26 mouse cellular contexts compared by ENCODE assay signal in genomic region chr11:95445371-95445770, GRCm38 (mm10). TPM values are rescaled to one million over a fixed set of nuclear protein-coding genes. Genes with fewer than 3 reads are reported as not detected.
DNase-seq lines count a peak whose midpoint lies in the region; ATAC-seq and TF ChIP-seq lines count a peak whose summit lies in the region.
"Had no signal": no experiment of that assay in that cellular context is flagged by ENCODE, and none has a peak within 500 bp of the region (broad histone marks: within the 10 kb centered on the region; RNA-seq: fewer than 3 reads in every experiment).

No protein-coding gene starts in this region.

- 19% methylated on average over 2 of the region's 2 CpGs for WGBS in forebrain, embryonic 10.5 days
- 6% methylated on average over 2 of the region's 2 CpGs for WGBS in forebrain, embryonic 16.5 days
- 12% methylated on average over 2 of the region's 2 CpGs for WGBS in hindbrain, postnatal 0 days
- WGBS in hindbrain, embryonic 12.5 days: 17% methylated on average over 2 of the region's 2 CpGs
- WGBS in midbrain, embryonic 12.5 days: 12% methylated on average over 2 of the region's 2 CpGs
- WGBS in midbrain, embryonic 16.5 days: 0% methylated on average over 2 of the region's 2 CpGs

- no peaks in the 10 kb centered on the region for H3K9me3 ChIP-seq in forebrain, embryonic 10.5 days
- H3K9me3 ChIP-seq in forebrain, embryonic 16.5 days (ENCODE audit: control insufficient read depth, low read length): no peaks in the 10 kb centered on the region
- no peaks in the 10 kb centered on the region for H3K9me3 ChIP-seq in hindbrain, postnatal 0 days (ENCODE audit: low read length)
- H3K9me3 ChIP-seq in hindbrain, embryonic 12.5 days (replicated peaks): no peaks in the 10 kb centered on the region
- H3K9me3 ChIP-seq in midbrain, embryonic 12.5 days: no peaks in the 10 kb centered on the region
- no peaks in the 10 kb centered on the region for H3K9me3 ChIP-seq in midbrain, embryonic 16.5 days (replicated peaks; ENCODE audit: control insufficient read depth, low read length, poor library complexity, severe bottlenecking)
- H3K9me3 ChIP-seq: embryonic facial prominence, embryonic 10.5 days; embryonic facial prominence, embryonic 13.5 days; forebrain, embryonic 13.5 days; heart, embryonic 12.5 days; heart, embryonic 15.5 days; intestine, embryonic 15.5 days had no signal

- H3K4me2 ChIP-seq in forebrain, embryonic 16.5 days (ENCODE audit: low read length): no peak overlapping the region
- H3K4me2 ChIP-seq in hindbrain, postnatal 0 days (ENCODE audit: low read depth, low read length): no peak overlapping the region
- no peak overlapping the region for H3K4me2 ChIP-seq in hindbrain, embryonic 12.5 days (replicated peaks)
- no peak overlapping the region for H3K4me2 ChIP-seq in midbrain, embryonic 12.5 days (replicated peaks)
- H3K4me2 ChIP-seq in midbrain, embryonic 16.5 days (ENCODE audit: low read length): no peak overlapping the region
- H3K4me2 ChIP-seq: embryonic facial prominence, embryonic 13.5 days; forebrain, embryonic 13.5 days; heart, embryonic 12.5 days; heart, embryonic 15.5 days; intestine, embryonic 15.5 days had no signal

- peaks cover 28% of the 10 kb centered on the region for H3K4me1 ChIP-seq in forebrain, embryonic 10.5 days
- no peaks in the 10 kb centered on the region for H3K4me1 ChIP-seq in forebrain, embryonic 16.5 days (replicated peaks; ENCODE audit: control insufficient read depth, insufficient read depth, low read length)
- H3K4me1 ChIP-seq in hindbrain, postnatal 0 days (ENCODE audit: insufficient read depth, low read length): peaks cover 6% of the 10 kb centered on the region
- peaks cover 16% of the 10 kb centered on the region for H3K4me1 ChIP-seq in hindbrain, embryonic 12.5 days
- H3K4me1 ChIP-seq in midbrain, embryonic 12.5 days: peaks cover 6% of the 10 kb centered on the region
- peaks cover 9% of the 10 kb centered on the region for H3K4me1 ChIP-seq in midbrain, embryonic 16.5 days (ENCODE audit: control insufficient read depth, insufficient read depth, low read length)
- H3K4me1 ChIP-seq: intestine, embryonic 15.5 days had no signal

- H3K36me3 ChIP-seq in forebrain, embryonic 10.5 days (replicated peaks): peaks cover 13% of the 10 kb centered on the region
- no peaks in the 10 kb centered on the region for H3K36me3 ChIP-seq in forebrain, embryonic 16.5 days (ENCODE audit: control insufficient read depth, insufficient read depth)
- H3K36me3 ChIP-seq in hindbrain, postnatal 0 days (ENCODE audit: insufficient read depth, low read length): no peaks in the 10 kb centered on the region
- 0 out of 2 replicates have a peak, but pooled peaks cover 2% of the 10 kb centered on the region for H3K36me3 ChIP-seq in hindbrain, embryonic 12.5 days
- no peaks in the 10 kb centered on the region for H3K36me3 ChIP-seq in midbrain, embryonic 12.5 days
- no peaks in the 10 kb centered on the region for H3K36me3 ChIP-seq in midbrain, embryonic 16.5 days (ENCODE audit: control insufficient read depth, insufficient read depth, low read length)
- H3K36me3 ChIP-seq: heart, embryonic 15.5 days; intestine, embryonic 15.5 days had no signal

- DNase-seq in forebrain, embryonic 10.5 days (ENCODE audit: extremely low spot score, low spot score): no peak
- no peak for DNase-seq in hindbrain, postnatal 0 days (ENCODE audit: low spot score)
- DNase-seq: adrenal gland, adult 8-10 months; adrenal gland, postnatal 25 days; cerebellum, adult 11-12 months; cerebellum, adult 8-10 months; cerebellum, postnatal 10 days; cerebellum, postnatal 36 days; embryo, embryonic 11 days; forebrain, postnatal 0 days; gastrocnemius, postnatal 25 days; heart, adult 18-20 months; heart, postnatal 10 days; heart, postnatal 36 days had no signal

- H3K4me3 ChIP-seq in forebrain, embryonic 10.5 days: no peak overlapping the region
- H3K4me3 ChIP-seq in forebrain, embryonic 16.5 days (replicated peaks; ENCODE audit: low read length): no peak overlapping the region
- no peak overlapping the region for H3K4me3 ChIP-seq in hindbrain, postnatal 0 days (ENCODE audit: low read length)
- H3K4me3 ChIP-seq in hindbrain, embryonic 12.5 days: no peak overlapping the region
- no peak overlapping the region for H3K4me3 ChIP-seq in midbrain, embryonic 12.5 days
- H3K4me3 ChIP-seq in midbrain, embryonic 16.5 days (ENCODE audit: low read depth, low read length): no peak overlapping the region
- H3K4me3 ChIP-seq: embryonic facial prominence, embryonic 10.5 days; embryonic facial prominence, embryonic 13.5 days; erythroblast, embryonic 14.5 days; forebrain, embryonic 13.5 days; heart, embryonic 12.5 days; heart, embryonic 15.5 days; intestine, embryonic 15.5 days had no signal

- no peak for ATAC-seq in forebrain, embryonic 16.5 days
- ATAC-seq in hindbrain, postnatal 0 days: no peak
- no peak for ATAC-seq in hindbrain, embryonic 12.5 days (ENCODE audit: low FRiP score)
- ATAC-seq in midbrain, embryonic 12.5 days (ENCODE audit: low FRiP score, low read depth): no peak
- ATAC-seq in midbrain, embryonic 16.5 days: no peak
- ATAC-seq: activated CD4-positive, CD25-positive, alpha-beta regulatory T cell, adult 4 months; forebrain, embryonic 13.5 days; forebrain, postnatal 0 days; intestine, embryonic 15.5 days had no signal

- no peaks in the 10 kb centered on the region for H3K27me3 ChIP-seq in forebrain, embryonic 10.5 days (ENCODE audit: poor library complexity, severe bottlenecking)
- no peaks in the 10 kb centered on the region for H3K27me3 ChIP-seq in forebrain, embryonic 16.5 days (replicated peaks; ENCODE audit: control insufficient read depth, insufficient read depth, low read length)
- no peaks in the 10 kb centered on the region for H3K27me3 ChIP-seq in hindbrain, postnatal 0 days (ENCODE audit: insufficient read depth, low read length)
- no peaks in the 10 kb centered on the region for H3K27me3 ChIP-seq in hindbrain, embryonic 12.5 days
- no peaks in the 10 kb centered on the region for H3K27me3 ChIP-seq in midbrain, embryonic 12.5 days
- no peaks in the 10 kb centered on the region for H3K27me3 ChIP-seq in midbrain, embryonic 16.5 days (ENCODE audit: control insufficient read depth, insufficient read depth, low read depth, low read length)
- H3K27me3 ChIP-seq: embryonic facial prominence, embryonic 13.5 days; forebrain, embryonic 13.5 days; heart, embryonic 12.5 days; heart, embryonic 15.5 days; intestine, embryonic 15.5 days had no signal

- H3K27ac ChIP-seq in forebrain, embryonic 10.5 days: peak overlapping the region; percentile 25; the same call in 1 of the 2 replicates
- H3K27ac ChIP-seq in forebrain, embryonic 16.5 days (ENCODE audit: low read length): no peak overlapping the region
- 0 out of 2 replicates have a peak overlapping the region, but pooled peaks have one; percentile 11 for H3K27ac ChIP-seq in hindbrain, postnatal 0 days
- no peak overlapping the region for H3K27ac ChIP-seq in hindbrain, embryonic 12.5 days
- 0 out of 2 replicates have a peak overlapping the region, but pooled peaks have one; percentile 16 for H3K27ac ChIP-seq in midbrain, embryonic 12.5 days (replicated peaks)
- no peak overlapping the region; the same call in 1 of the 2 replicates for H3K27ac ChIP-seq in midbrain, embryonic 16.5 days (ENCODE audit: low read length)
- H3K27ac ChIP-seq: embryonic facial prominence, embryonic 10.5 days; embryonic facial prominence, embryonic 13.5 days; forebrain, embryonic 13.5 days; heart, embryonic 15.5 days; intestine, embryonic 15.5 days had no signal

- no peak for TF ChIP-seq CTCF in hindbrain, postnatal 0 days (IDR thresholded peaks at IDR 0.05; ENCODE audit: low read depth)

- no peak overlapping the region for H3K9ac ChIP-seq in forebrain, embryonic 16.5 days (replicated peaks; ENCODE audit: low read depth, low read length)
- no peak overlapping the region for H3K9ac ChIP-seq in hindbrain, postnatal 0 days (replicated peaks; ENCODE audit: low read length)
- no peak overlapping the region for H3K9ac ChIP-seq in hindbrain, embryonic 12.5 days
- peak overlapping the region; percentile 4; the same call in 1 of the 2 replicates for H3K9ac ChIP-seq in midbrain, embryonic 12.5 days (replicated peaks)
- no peak overlapping the region for H3K9ac ChIP-seq in midbrain, embryonic 16.5 days (ENCODE audit: low read depth, low read length)
- H3K9ac ChIP-seq: embryonic facial prominence, embryonic 13.5 days; forebrain, embryonic 13.5 days; forebrain, postnatal 0 days; heart, embryonic 12.5 days; heart, embryonic 15.5 days; intestine, embryonic 15.5 days had no signal

RNA-seq across cellular contexts. Expression of gene Spop, which starts 31.5 kb away (rescaled TPM):
- polyA plus RNA-seq in forebrain, embryonic 10.5 days (2016; fragmentation: Nextera tagmentation; extraction: Ambion mirVana): 142 and 145 TPM in 2 replicates
- 252 and 265 TPM in 2 replicates for polyA plus RNA-seq in forebrain, embryonic 16.5 days (2015; fragmentation: Nextera tagmentation; extraction: Ambion mirVana)
- 49.8 and 51.1 TPM in 2 replicates for total RNA-seq in hindbrain, postnatal 0 days (2014; rRNA removed)
- 210 and 212 TPM in 2 replicates for polyA plus RNA-seq in hindbrain, postnatal 0 days (2015; fragmentation: Nextera tagmentation; extraction: Ambion mirVana)
- 204 and 215 TPM in 2 replicates for polyA plus RNA-seq in hindbrain, embryonic 12.5 days (2016; fragmentation: Nextera tagmentation; extraction: Ambion mirVana)
- 200 and 204 TPM in 2 replicates for polyA plus RNA-seq in midbrain, embryonic 12.5 days (2016; fragmentation: Nextera tagmentation; extraction: Ambion mirVana)
- 244 and 258 TPM in 2 replicates for polyA plus RNA-seq in midbrain, embryonic 16.5 days (2015; fragmentation: Nextera tagmentation; extraction: Ambion mirVana)

Comparison
In these comparisons a context has a peak if more than half of its experiments do, and no peak if none do; other contexts are left out.
1. H3K27ac ChIP-seq: peak in forebrain, embryonic 10.5 days (single experiment), hindbrain, postnatal 0 days (single experiment) and midbrain, embryonic 12.5 days (single experiment); none in forebrain, embryonic 16.5 days (single experiment), hindbrain, embryonic 12.5 days (single experiment) and midbrain, embryonic 16.5 days (single experiment).